Mouse (Mus musculus): Measurements from ENCODE around the gene Dnal1.
"Not testable (repeated sequence)": the region's sequence is repeated elsewhere in the genome, so short reads cannot be mapped to it uniquely, and the experiment has no call there.

Gene Dnal1

GRCm38 (mm10) chr12:84114153-84114994 lies at the start of gene Dnal1:
Gene Dnal1, plus strand, starts transcription at chr12:84114366.
- peak; percentile 93 for DNase-seq (ENCODE audit: low spot score)

GRCm38 (mm10) chr12:84064621-84065020 lies 49.5 kb upstream of the Dnal1 start:
- peak; percentile 36 for DNase-seq (ENCODE audit: low spot score)

DNA sequence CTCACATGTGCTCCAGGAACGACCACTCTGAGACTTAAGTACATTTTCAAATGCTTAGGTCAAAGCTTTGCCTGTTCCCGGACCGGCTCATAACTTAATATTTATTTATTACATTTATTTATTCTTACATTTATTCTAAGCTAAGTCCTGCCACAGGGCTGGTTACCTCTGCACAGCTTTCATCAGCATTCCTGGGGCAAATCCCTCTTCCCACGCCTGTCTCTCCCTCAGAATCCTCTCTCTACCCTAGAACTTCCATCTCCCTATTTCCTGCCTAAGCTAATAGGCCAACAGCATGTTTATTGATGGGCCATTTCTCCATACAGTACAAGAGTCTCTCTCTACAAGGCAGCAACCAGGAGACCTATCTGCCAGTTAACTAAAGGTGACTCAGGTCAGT lies 46.4 kb upstream of the Dnal1 start:
- DNase-seq (ENCODE audit: low spot score): peak; percentile 20

- DNase-seq (ENCODE audit: low spot score): peak; percentile 33
Observed at GRCm38 (mm10) chr12:84068296-84068695, 45.9 kb upstream of the Dnal1 start.

DNA sequence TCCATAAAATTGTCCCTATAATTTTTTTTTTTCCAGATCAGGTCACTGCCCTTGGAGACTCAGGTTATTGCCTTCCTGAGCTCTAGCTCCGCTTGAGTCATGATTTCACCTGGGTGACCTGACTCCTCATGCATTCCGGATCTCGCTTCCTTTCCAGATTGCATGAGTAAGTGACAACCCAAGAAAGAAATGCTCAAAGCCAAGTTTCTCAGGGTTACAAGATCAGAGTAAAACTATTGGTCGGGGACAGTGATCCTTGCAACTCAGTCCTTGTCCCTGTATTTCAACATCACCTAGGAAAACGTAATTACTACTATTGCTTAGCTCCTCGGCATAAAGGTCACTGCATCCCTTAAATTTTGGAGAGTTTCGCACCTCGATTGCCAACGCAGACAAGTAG lies 45.2 kb upstream of the Dnal1 start, which contains the start of gene Acot5:
TSS of gene Acot5 (plus strand) at position 340 of the 400 bp plus-strand sequence.
- peak; percentile 3 for DNase-seq (ENCODE audit: low spot score)

DNA sequence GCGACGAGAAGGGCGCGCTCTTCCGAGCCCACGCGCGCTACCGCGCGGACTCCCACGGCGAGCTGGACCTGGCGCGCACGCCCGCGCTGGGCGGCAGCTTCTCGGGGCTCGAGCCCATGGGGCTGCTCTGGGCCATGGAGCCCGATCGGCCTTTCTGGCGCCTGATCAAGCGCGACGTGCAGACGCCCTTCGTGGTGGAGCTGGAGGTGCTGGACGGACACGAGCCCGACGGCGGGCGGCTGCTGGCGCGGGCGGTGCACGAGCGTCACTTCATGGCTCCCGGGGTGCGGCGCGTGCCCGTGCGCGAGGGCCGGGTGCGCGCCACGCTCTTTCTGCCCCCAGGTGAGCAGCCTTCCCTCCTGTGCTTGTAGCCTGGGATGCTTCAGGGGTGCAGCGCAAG lies 44.6 kb upstream of the Dnal1 start:
- peak; percentile 56 for DNase-seq (ENCODE audit: low spot score)

DNA sequence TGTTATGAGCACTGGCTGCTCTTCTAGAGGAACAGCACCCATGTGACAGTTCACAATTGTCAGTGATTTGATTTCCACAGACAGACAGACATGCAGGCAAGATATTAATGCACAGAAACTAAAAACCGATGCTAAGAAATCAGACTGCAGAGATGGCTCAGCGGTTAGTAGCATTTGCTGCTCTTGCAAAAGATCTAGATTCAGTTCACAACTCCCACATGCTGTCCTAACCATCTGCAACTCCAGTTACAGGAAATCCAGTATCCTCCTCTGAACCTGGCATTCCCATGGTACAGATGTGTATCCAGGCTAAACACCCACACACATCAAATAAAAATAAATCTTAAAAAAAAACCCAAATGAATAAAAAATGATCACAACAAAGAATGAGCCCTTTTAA lies 42.5 kb upstream of the Dnal1 start:
- no peak for DNase-seq (ENCODE audit: low spot score)

DNA sequence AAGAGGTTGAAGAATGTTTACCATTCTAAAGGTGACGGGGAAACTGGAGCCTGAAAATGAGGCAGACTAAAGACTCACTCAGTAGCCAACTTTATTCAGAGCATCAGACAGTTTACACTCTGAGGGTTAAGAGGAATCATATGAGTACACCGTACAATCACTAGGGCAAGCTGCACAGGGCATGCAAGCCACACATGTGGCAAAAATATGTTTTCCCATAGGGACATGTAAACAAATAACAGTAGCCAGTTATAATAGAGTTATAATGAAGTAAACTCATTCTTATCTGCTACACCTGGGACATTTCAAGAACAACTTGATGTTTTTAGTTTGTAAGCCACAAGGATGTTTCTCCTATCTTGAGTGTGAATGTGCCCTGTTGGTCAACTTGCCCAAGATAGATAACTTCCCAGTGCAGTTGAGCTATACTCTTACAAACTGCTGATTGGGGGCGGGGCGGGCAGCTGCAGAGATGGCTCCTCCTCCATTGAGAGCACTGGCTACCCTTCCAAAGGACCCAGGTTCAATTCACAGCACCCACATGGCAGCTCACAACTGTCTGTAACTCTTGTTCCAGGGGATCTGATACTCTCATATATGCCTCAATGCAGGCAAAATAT lies 36.7 kb upstream of the Dnal1 start:
- DNase-seq (ENCODE audit: low spot score): no peak

DNA sequence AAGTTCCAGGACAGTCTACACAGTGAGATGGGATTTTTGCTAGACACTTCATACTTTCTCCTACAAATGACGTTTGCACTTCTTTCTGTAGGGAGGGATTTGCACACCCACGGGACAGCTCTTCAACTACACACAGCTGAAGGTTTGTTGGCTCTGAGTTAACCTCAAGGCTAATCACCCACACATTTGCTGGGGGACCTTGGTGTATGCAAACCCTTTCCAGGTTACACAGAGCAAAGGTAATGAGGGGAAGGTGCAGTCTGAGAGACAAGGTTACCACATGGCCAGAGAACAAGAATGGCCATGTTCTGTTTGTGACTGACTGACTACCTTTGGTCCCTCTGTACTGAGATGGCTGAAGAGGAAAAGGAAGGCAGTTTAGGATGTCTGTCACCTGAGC lies 30.3 kb upstream of the Dnal1 start:
- DNase-seq (ENCODE audit: low spot score): no peak

- DNase-seq (ENCODE audit: low spot score): no peak
Observed at GRCm38 (mm10) chr12:84084581-84084980, 29.6 kb upstream of the Dnal1 start.

GRCm38 (mm10) chr12:84094666-84095065 lies 19.5 kb upstream of the Dnal1 start:
- not testable (repeated sequence) for DNase-seq (ENCODE audit: low spot score)

GRCm38 (mm10) chr12:84099605-84100004 lies 14.6 kb upstream of the Dnal1 start:
- no peak for DNase-seq (ENCODE audit: low spot score)

DNA sequence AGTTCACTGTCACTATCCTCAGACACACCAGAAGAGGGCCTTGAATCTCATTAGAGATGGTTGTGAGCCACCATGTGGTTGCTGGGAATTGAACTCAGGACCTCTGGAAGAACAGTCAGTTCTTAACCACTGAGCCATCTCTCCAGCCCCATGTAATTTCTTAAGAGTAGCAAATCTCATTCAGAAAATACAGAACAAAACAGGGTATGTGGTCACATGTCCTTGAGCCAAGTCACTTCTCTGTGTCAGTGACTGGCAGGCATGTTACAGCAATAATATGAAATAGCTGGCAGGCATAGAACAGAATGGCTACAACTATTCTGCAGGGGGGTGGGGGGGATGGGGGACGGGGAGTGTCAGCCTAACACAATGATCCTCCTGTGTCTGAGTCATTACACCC lies 14.1 kb upstream of the Dnal1 start:
- no peak for DNase-seq (ENCODE audit: low spot score)

DNA sequence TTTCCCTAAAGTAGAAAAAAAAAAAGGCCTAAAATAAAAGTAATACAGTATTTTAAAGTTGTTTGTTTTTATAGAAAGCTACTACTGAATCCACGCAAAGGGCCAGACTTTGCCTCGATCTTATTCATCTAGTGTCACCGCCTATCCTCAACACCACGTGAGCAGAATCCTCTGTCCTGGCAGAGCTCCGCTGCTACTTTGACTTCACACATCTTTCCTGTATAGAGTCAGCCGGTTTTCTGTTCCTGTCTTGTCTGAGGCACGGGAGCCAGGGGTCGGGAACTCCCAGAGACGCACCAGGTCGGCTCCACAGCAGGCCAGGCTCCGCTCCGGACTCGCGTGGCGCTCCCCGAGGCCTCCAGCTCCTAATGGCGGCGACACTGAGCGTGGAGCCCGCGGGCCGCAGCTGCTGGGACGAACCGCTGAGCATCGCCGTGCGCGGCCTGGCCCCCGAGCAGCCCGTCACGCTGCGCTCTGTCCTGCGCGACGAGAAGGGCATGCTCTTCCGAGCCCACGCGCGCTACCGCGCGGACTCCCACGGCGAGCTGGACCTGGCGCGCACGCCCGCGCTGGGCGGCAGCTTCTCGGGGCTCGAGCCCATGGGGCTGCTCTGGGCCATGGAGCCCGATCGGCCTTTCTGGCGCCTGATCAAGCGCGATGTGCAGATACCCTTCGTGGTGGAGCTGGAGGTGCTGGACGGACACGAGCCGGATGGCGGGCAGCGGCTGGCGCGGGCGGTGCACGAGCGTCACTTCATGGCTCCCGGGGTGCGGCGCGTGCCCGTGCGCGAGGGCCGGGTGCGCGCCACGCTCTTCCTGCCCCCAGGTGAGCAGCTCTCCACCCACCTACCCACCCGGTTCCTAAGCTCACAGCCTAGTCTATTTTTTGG lies 13.3 kb upstream of the Dnal1 start, which contains the start of gene Acot6:
TSS of gene Acot6 (plus strand) at position 51 of the 889 bp plus-strand sequence.
- peak; percentile 65 for DNase-seq (ENCODE audit: low spot score)

GRCm38 (mm10) chr12:84101493-84101845 lies 12.7 kb upstream of the Dnal1 start:
- no peak for DNase-seq (ENCODE audit: low spot score)

GRCm38 (mm10) chr12:84107012-84107411 lies 7.2 kb upstream of the Dnal1 start:
- DNase-seq (ENCODE audit: low spot score): no peak

GRCm38 (mm10) chr12:84107692-84108091 lies 6.5 kb upstream of the Dnal1 start:
- no peak for DNase-seq (ENCODE audit: low spot score)

GRCm38 (mm10) chr12:84109924-84110323 lies 4.2 kb upstream of the Dnal1 start:
- no peak for DNase-seq (ENCODE audit: low spot score)

- no peak for DNase-seq (ENCODE audit: low spot score)
Observed at GRCm38 (mm10) chr12:84110814-84111213, 3.4 kb upstream of the Dnal1 start.

GRCm38 (mm10) chr12:84113676-84114075 lies 490 bp upstream of the Dnal1 start:
- no peak for DNase-seq (ENCODE audit: low spot score)

GRCm38 (mm10) chr12:84119584-84119983 lies 5.4 kb downstream of the Dnal1 start:
- DNase-seq (ENCODE audit: low spot score): no peak

- no peak for DNase-seq (ENCODE audit: low spot score)
Observed at GRCm38 (mm10) chr12:84125892-84126291, 11.7 kb downstream of the Dnal1 start.
